Mouse (Mus musculus) thymus, postnatal 14 days (tissue): ENCODE results near the gene Bysl.
"Not testable (repeated sequence)": the region's sequence is repeated elsewhere in the genome, so short reads cannot be mapped to it uniquely, and the experiment has no call there.

Experiments
- DNase-seq: peaks from one replicate; pipeline ENCODE4 v3.0.0; 2021

Bysl gene

GRCm38 (mm10) chr17:47610849-47611660 is at the start of gene Bysl, which contains the start of the genes Med20 and Gm20517:
Bysl (minus strand) TSS chr17:47611492.
Med20 (plus strand) TSS chr17:47611582.
Gm20517 (plus strand) TSS chr17:47611589.
- DNase-seq: peak; percentile 97

- DNase-seq: no peak
Observed at GRCm38 (mm10) chr17:47658741-47659243, 47.5 kb upstream of the Bysl start.

- DNase-seq: no peak
Observed at GRCm38 (mm10) chr17:47657901-47658300, 46.6 kb upstream of the Bysl start.

GRCm38 (mm10) chr17:47655697-47656096 is 44.4 kb upstream of the Bysl start:
- DNase-seq: no peak

GRCm38 (mm10) chr17:47654346-47654745 is 43.1 kb upstream of the Bysl start:
- DNase-seq: not testable (repeated sequence)

- DNase-seq: no peak
Observed at GRCm38 (mm10) chr17:47651953-47652352, 40.7 kb upstream of the Bysl start.

- DNase-seq: no peak
Observed at GRCm38 (mm10) chr17:47648966-47649365, 37.7 kb upstream of the Bysl start.

- DNase-seq: peak; percentile 67
Observed at GRCm38 (mm10) chr17:47646683-47647082, 35.4 kb upstream of the Bysl start.

GRCm38 (mm10) chr17:47642992-47643391 is 31.7 kb upstream of the Bysl start:
- DNase-seq: peak; percentile 14

GRCm38 (mm10) chr17:47633999-47634770 is 22.9 kb upstream of the Bysl start:
- no peak for DNase-seq

GRCm38 (mm10) chr17:47632181-47632840 is 21.0 kb upstream of the Bysl start:
- DNase-seq: no peak

GRCm38 (mm10) chr17:47630678-47631065 is 19.4 kb upstream of the Bysl start, which contains the start of gene Usp49:
Usp49 (plus strand) TSS chr17:47630690.
- no peak for DNase-seq

- DNase-seq: peak; percentile 79
Observed at GRCm38 (mm10) chr17:47629717-47630677, 18.7 kb upstream of the Bysl start.

- DNase-seq: peak; percentile 97
Observed at GRCm38 (mm10) chr17:47628851-47629676, 17.8 kb upstream of the Bysl start.

GRCm38 (mm10) chr17:47627791-47628190 is 16.5 kb upstream of the Bysl start:
- DNase-seq: no peak

- no peak for DNase-seq
Observed at GRCm38 (mm10) chr17:47626031-47626430, 14.7 kb upstream of the Bysl start.

GRCm38 (mm10) chr17:47625088-47625487 is 13.8 kb upstream of the Bysl start:
- DNase-seq: no peak

- not testable (repeated sequence) for DNase-seq
Observed at GRCm38 (mm10) chr17:47624572-47624971, 13.3 kb upstream of the Bysl start.

GRCm38 (mm10) chr17:47622912-47623554 is 11.7 kb upstream of the Bysl start:
- no peak for DNase-seq
